Mouse (Mus musculus): ENCODE measurements around the gene Tmem63a.

- TF ChIP-seq IRF4 (IDR thresholded peaks at IDR 0.05; ENCODE audit: low read depth, low read length), result no peak
- TF ChIP-seq CTCF (conservative IDR thresholded peaks at IDR 0.05 in 1 of 2, IDR thresholded peaks at IDR 0.05 in 1 of 2; ENCODE audit: low read depth in 2 of 2, low read length in 2 of 2), result no peak
- TF ChIP-seq POLR2A (IDR thresholded peaks at IDR 0.05; ENCODE audit: low read depth, low read length), result no peak
- no peak for TF ChIP-seq MAX (IDR thresholded peaks at IDR 0.05; ENCODE audit: low read length)
- TF ChIP-seq MAFK (IDR thresholded peaks at IDR 0.05; ENCODE audit: insufficient replicate concordance, low read length), result no peak
- no peak for TF ChIP-seq ZNF384 (IDR thresholded peaks at IDR 0.05; ENCODE audit: low read depth, low read length)
- no peak for TF ChIP-seq CHD2 (IDR thresholded peaks at IDR 0.05; ENCODE audit: low read length)
- TF ChIP-seq ETS1 (conservative IDR thresholded peaks at IDR 0.05; ENCODE audit: low read depth, low read length), result no peak
- TF ChIP-seq RCOR1 (conservative IDR thresholded peaks at IDR 0.05; ENCODE audit: low read depth, low read length), result no peak
- no peak for TF ChIP-seq CHD1 (IDR thresholded peaks at IDR 0.05; ENCODE audit: low read depth, low read length)
Measured at GRCm38 (mm10) chr1:180956973-180957381, 14.8 kb downstream of the Tmem63a start.
